Mouse (Mus musculus) cerebellum, postnatal 4 days (tissue): Measurements from ENCODE around the gene Depp1.
A peak's percentile ranks its signal among the peaks of the same experiment; 100 is the strongest.
"Not testable (repeated sequence)": the region's sequence is repeated elsewhere in the genome, so short reads cannot be mapped to it uniquely, and the experiment has no call there.

Experiments used
- DNase-seq, 2 experiments: peaks; one replicate each; pipeline ENCODE4 v3.0.0; 2022; ENCODE audit warnings: low spot score in 2 of 2, mixed read lengths in 1 of 2

Depp1 gene

GRCm38 (mm10) chr6:116650406-116650805 lies at the start of gene Depp1:
Gene Depp1, plus strand, starts transcription at chr6:116650609.
- no peak for DNase-seq

- DNase-seq, result not testable (repeated sequence)
Observed at GRCm38 (mm10) chr6:116600969-116601368, 49.4 kb upstream of the Depp1 start.

- DNase-seq, result no peak
Observed at GRCm38 (mm10) chr6:116607230-116607629, 43.2 kb upstream of the Depp1 start.

GRCm38 (mm10) chr6:116615719-116616118 lies 34.7 kb upstream of the Depp1 start:
- no peak for DNase-seq

- no peak for DNase-seq
Observed at GRCm38 (mm10) chr6:116618073-116618472, 32.3 kb upstream of the Depp1 start.

GRCm38 (mm10) chr6:116621318-116622023 lies 28.9 kb upstream of the Depp1 start:
- DNase-seq, result no peak

GRCm38 (mm10) chr6:116626417-116626816 lies 24.0 kb upstream of the Depp1 start:
- not testable (repeated sequence) for DNase-seq

GRCm38 (mm10) chr6:116628095-116628494 lies 22.3 kb upstream of the Depp1 start:
- DNase-seq, result no peak

- DNase-seq, result peak; percentile 58 to 80
Observed at GRCm38 (mm10) chr6:116628539-116629171, 21.8 kb upstream of the Depp1 start, which contains the start of gene Zfp422. Gene Zfp422, minus strand, starts transcription at chr6:116628999.

- DNase-seq, result no peak
Observed at GRCm38 (mm10) chr6:116629766-116630165, 20.6 kb upstream of the Depp1 start.

GRCm38 (mm10) chr6:116632129-116632528 lies 18.3 kb upstream of the Depp1 start:
- DNase-seq, result peak in 1 of 2 experiments; percentile 75

GRCm38 (mm10) chr6:116633741-116634695 lies 16.4 kb upstream of the Depp1 start:
- DNase-seq, result no peak

- no peak for DNase-seq
Observed at GRCm38 (mm10) chr6:116635251-116636180, 14.9 kb upstream of the Depp1 start.

GRCm38 (mm10) chr6:116636581-116637235 lies 13.7 kb upstream of the Depp1 start:
- DNase-seq, result no peak

GRCm38 (mm10) chr6:116637496-116637895 lies 12.9 kb upstream of the Depp1 start:
- DNase-seq, result no peak

GRCm38 (mm10) chr6:116638871-116639270 lies 11.5 kb upstream of the Depp1 start:
- no peak for DNase-seq

GRCm38 (mm10) chr6:116639663-116640062 lies 10.7 kb upstream of the Depp1 start:
- DNase-seq, result no peak

GRCm38 (mm10) chr6:116642942-116643341 lies 7.5 kb upstream of the Depp1 start:
- no peak for DNase-seq

GRCm38 (mm10) chr6:116643881-116644280 lies 6.5 kb upstream of the Depp1 start:
- no peak for DNase-seq

- DNase-seq, result no peak
Observed at GRCm38 (mm10) chr6:116644335-116644734, 6.1 kb upstream of the Depp1 start.
